Mouse (Mus musculus): ENCODE measurements around the gene Ubn2. TPM values are rescaled to one million over a fixed set of nuclear protein-coding genes. Genes with fewer than 3 reads are reported as not detected.
"Not testable (repeated sequence)": the region's sequence is repeated elsewhere in the genome, so short reads cannot be mapped to it uniquely, and the experiment has no call there.

Gene Ubn2
- polyA plus RNA-seq (2015; fragmentation: Nextera tagmentation; extraction: Ambion mirVana): 3.0 TPM in 2 replicates

GRCm38 (mm10) chr6:38433261-38434033, at the start of gene Ubn2:
TSS of gene Ubn2 (plus strand) at chr6:38433950.
- peak within 1 kb of the TSS; percentile 76 for H3K4me2 ChIP-seq (ENCODE audit: low read depth, low read length)
- H3K9me3 ChIP-seq (ENCODE audit: low read length): no peaks in the 10 kb centered on the region
- peak within 1 kb of the TSS; percentile 98 for H3K4me3 ChIP-seq (ENCODE audit: low read depth, low read length)
- H3K9ac ChIP-seq (replicated peaks): peak within 1 kb of the TSS; percentile 89
- ATAC-seq: peak; percentile 94
- H3K27me3 ChIP-seq (ENCODE audit: insufficient read depth, low read length): no peaks in the 10 kb centered on the region
- DNase-seq: peak; percentile 97
- no peaks in the 10 kb centered on the region for H3K36me3 ChIP-seq (replicated peaks; ENCODE audit: insufficient read depth, low read length)
- peak within 1 kb of the TSS; percentile 99 for H3K27ac ChIP-seq (ENCODE audit: low read depth)
- under 1% methylated on average over 64 of the region's 64 CpGs for WGBS (ENCODE audit: insufficient replicate concordance)
- TF ChIP-seq CTCF (IDR thresholded peaks at IDR 0.05; ENCODE audit: low read depth) (no peak), EP300 (IDR thresholded peaks at IDR 0.05; ENCODE audit: low read depth) (no peak)
- H3K4me1 ChIP-seq (ENCODE audit: insufficient read depth): peaks cover 13% of the 10 kb centered on the region

- peak; percentile 17 for DNase-seq
- 70% methylated on average over 3 of the region's 3 CpGs for WGBS (ENCODE audit: insufficient replicate concordance)
Observed at GRCm38 (mm10) chr6:38389671-38390070, 44.1 kb upstream of the Ubn2 start.

GRCm38 (mm10) chr6:38432457-38432856, 1.3 kb upstream of the Ubn2 start:
- H3K4me1 ChIP-seq (ENCODE audit: insufficient read depth); H3K27me3 ChIP-seq (ENCODE audit: insufficient read depth, low read length); H3K27ac ChIP-seq (ENCODE audit: low read depth); H3K9ac ChIP-seq (replicated peaks); H3K4me3 ChIP-seq (ENCODE audit: low read depth, low read length); H3K9me3 ChIP-seq (ENCODE audit: low read length); H3K36me3 ChIP-seq (replicated peaks; ENCODE audit: insufficient read depth, low read length); ATAC-seq; DNase-seq: not testable (repeated sequence)
- 65% methylated on average over 5 of the region's 5 CpGs for WGBS (ENCODE audit: insufficient replicate concordance)
- H3K4me2 ChIP-seq (ENCODE audit: low read depth, low read length): peak overlapping the region; percentile 76

More at GRCm38 (mm10) chr6:38389671-38390070, 44.1 kb upstream of the Ubn2 start:
- Histone ChIP-seq H3K4me1 (ENCODE audit: insufficient read depth) (no peaks in the 10 kb centered on the region), H3K4me3 (ENCODE audit: low read depth, low read length) (no peak overlapping the region), H3K4me2 (ENCODE audit: low read depth, low read length) (no peak overlapping the region), H3K9me3 (ENCODE audit: low read length) (no peaks in the 10 kb centered on the region), H3K36me3 (replicated peaks; ENCODE audit: insufficient read depth, low read length) (no peaks in the 10 kb centered on the region), H3K27me3 (ENCODE audit: insufficient read depth, low read length) (no peaks in the 10 kb centered on the region), H3K27ac (ENCODE audit: low read depth) (no peak overlapping the region), H3K9ac (replicated peaks) (no peak overlapping the region)
- no peak for ATAC-seq
- TF ChIP-seq CTCF (IDR thresholded peaks at IDR 0.05; ENCODE audit: low read depth) (peak; percentile 71), EP300 (IDR thresholded peaks at IDR 0.05; ENCODE audit: low read depth) (no peak)

GRCm38 (mm10) chr6:38434055-38435023, 589 bp downstream of the Ubn2 start:
- ATAC-seq (peak; percentile 66), DNase-seq (peak; percentile 66)
- peak overlapping the region; percentile 89 for H3K9ac ChIP-seq (replicated peaks)
- H3K36me3 ChIP-seq (replicated peaks; ENCODE audit: insufficient read depth, low read length): no peaks in the 10 kb centered on the region
- TF ChIP-seq EP300 (IDR thresholded peaks at IDR 0.05; ENCODE audit: low read depth) (no peak), CTCF (IDR thresholded peaks at IDR 0.05; ENCODE audit: low read depth) (no peak)
- H3K4me3 ChIP-seq (ENCODE audit: low read depth, low read length): peak overlapping the region; percentile 98
- H3K4me2 ChIP-seq (ENCODE audit: low read depth, low read length): peak overlapping the region; percentile 76
- H3K27ac ChIP-seq (ENCODE audit: low read depth): peak overlapping the region; percentile 99
- peaks cover 13% of the 10 kb centered on the region for H3K4me1 ChIP-seq (ENCODE audit: insufficient read depth)
- no peaks in the 10 kb centered on the region for H3K9me3 ChIP-seq (ENCODE audit: low read length)
- no peaks in the 10 kb centered on the region for H3K27me3 ChIP-seq (ENCODE audit: insufficient read depth, low read length)
- under 1% methylated on average over 102 of the region's 118 CpGs for WGBS (ENCODE audit: insufficient replicate concordance)

- 40% methylated on average over 3 of the region's 3 CpGs for WGBS (ENCODE audit: insufficient replicate concordance)
- Histone ChIP-seq H3K27me3 (ENCODE audit: insufficient read depth, low read length) (no peaks in the 10 kb centered on the region), H3K27ac (ENCODE audit: low read depth) (0 out of 2 replicates have a peak overlapping the region, but pooled peaks have one; percentile 11), H3K4me2 (ENCODE audit: low read depth, low read length) (no peak overlapping the region), H3K9ac (replicated peaks) (no peak overlapping the region), H3K9me3 (ENCODE audit: low read length) (no peaks in the 10 kb centered on the region), H3K36me3 (replicated peaks; ENCODE audit: insufficient read depth, low read length) (peaks cover 26% of the 10 kb centered on the region), H3K4me1 (ENCODE audit: insufficient read depth) (no peaks in the 10 kb centered on the region), H3K4me3 (ENCODE audit: low read depth, low read length) (no peak overlapping the region)
- TF ChIP-seq EP300 (IDR thresholded peaks at IDR 0.05; ENCODE audit: low read depth): peak; percentile 61; the same call in 1 of the 2 replicates
- TF ChIP-seq CTCF (IDR thresholded peaks at IDR 0.05; ENCODE audit: low read depth): no peak
- DNase-seq: no peak
- peak; percentile 78 for ATAC-seq
Observed at GRCm38 (mm10) chr6:38443842-38444241, 10.1 kb downstream of the Ubn2 start.

GRCm38 (mm10) chr6:38448295-38448694, 14.5 kb downstream of the Ubn2 start:
- 70% methylated on average over 2 of the region's 2 CpGs for WGBS (ENCODE audit: insufficient replicate concordance)
- ATAC-seq: no peak
- TF ChIP-seq CTCF (IDR thresholded peaks at IDR 0.05; ENCODE audit: low read depth): no peak
- TF ChIP-seq EP300 (IDR thresholded peaks at IDR 0.05; ENCODE audit: low read depth): no peak
- Histone ChIP-seq H3K36me3 (replicated peaks; ENCODE audit: insufficient read depth, low read length) (peaks cover 23% of the 10 kb centered on the region), H3K4me1 (ENCODE audit: insufficient read depth) (no peaks in the 10 kb centered on the region), H3K27me3 (ENCODE audit: insufficient read depth, low read length) (no peaks in the 10 kb centered on the region), H3K4me2 (ENCODE audit: low read depth, low read length) (no peak overlapping the region), H3K4me3 (ENCODE audit: low read depth, low read length) (no peak overlapping the region), H3K9ac (replicated peaks) (no peak overlapping the region), H3K27ac (ENCODE audit: low read depth) (no peak overlapping the region), H3K9me3 (ENCODE audit: low read length) (no peaks in the 10 kb centered on the region)
- DNase-seq: no peak

Data from liver, postnatal 0 days (tissue).